Mouse (Mus musculus) activated CD4-positive, CD25-positive, alpha-beta regulatory T cell (primary cell): ENCODE data around the gene Gm17728. TPM values are rescaled to one million over a fixed set of nuclear protein-coding genes. Genes with fewer than 3 reads are reported as not detected.

Experiments used
- polyA plus RNA-seq, 2 experiments: library from polyadenylated mRNA; unstranded; fragments of 100-300 nt; shearing (Covaris generic); gene quantifications; one replicate each; pipeline ENCODE4 v1.2.1; 2017

The Gm17728 gene
- not detected for polyA plus RNA-seq

GRCm38 (mm10) chr17:9421760-9422159 lies at the start of gene Gm17728:
Gm17728 (plus strand) TSS chr17:9422060.

Other genes with a start within 250 kb of the Gm17728 start
- gene Pabpc6, start 247.7 kb downstream of the Gm17728 start, polyA plus RNA-seq: under 1 TPM in 1 of 2 experiments, not detected in 1; 0.34 TPM